Mouse (Mus musculus) lung, adult 2 months (tissue): Measurements from ENCODE around the gene Aldh3a2.

ENCODE experiments used
- CTCF ChIP-seq: fragments of 200-500 bp; IDR thresholded peaks from 2 replicates; pipeline ENCODE4 v1.5.1; 2011; ENCODE audit warnings: mild to moderate bottlenecking, low read length, control low read depth; ENCODE audit not compliant: insufficient read depth
- POLR2A ChIP-seq: fragments of 200-500 bp; IDR thresholded peaks from 2 replicates; pipeline ENCODE4 v1.6.1; 2011; ENCODE audit warnings: low read depth, mild to moderate bottlenecking, control low read depth, low read length, borderline replicate concordance; ENCODE audit errors: extremely low read depth

DNA sequence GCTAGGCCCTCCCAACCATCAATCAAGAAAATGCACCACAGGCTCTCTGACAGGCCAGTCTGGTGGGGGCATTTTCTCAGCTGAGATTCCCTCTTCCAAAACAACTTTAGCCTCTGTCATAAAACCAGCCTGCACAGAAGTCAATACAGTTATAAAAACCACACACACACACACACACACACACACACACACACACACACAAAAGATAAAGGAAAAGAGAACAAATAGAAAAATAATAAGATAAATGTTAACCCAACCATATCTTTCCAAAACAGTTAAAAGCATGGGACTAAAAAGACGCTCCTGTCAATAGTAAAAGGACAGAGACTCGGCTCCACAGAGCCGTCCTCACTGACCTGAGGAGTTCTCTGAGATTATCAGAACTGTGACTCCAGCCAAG, 9.2 kb upstream of the Aldh3a2 start:
- no peak for TF ChIP-seq CTCF
- TF ChIP-seq POLR2A = no peak
